Mouse (Mus musculus) olfactory bulb, adult 2 months (tissue): ENCODE measurements around the gene Gnai2. TPM values are rescaled to one million over a fixed set of nuclear protein-coding genes. Genes with fewer than 3 reads are reported as not detected.
A peak's percentile ranks its signal among the peaks of the same experiment; 100 is the strongest.

Experiments used
- H3K27ac ChIP-seq: fragments of 200-500 bp; 2 replicates; pipeline ENCODE4 v1.5.1; 2012; ENCODE audit warnings: low read depth, low read length; ENCODE audit not compliant: insufficient read depth
- H3K4me1 ChIP-seq: fragments of 200-500 bp; 2 replicates; pipeline ENCODE4 v1.6.1; 2012; ENCODE audit warnings: low read length; ENCODE audit not compliant: control insufficient read depth, insufficient read depth
- H3K4me3 ChIP-seq: fragments of 200-500 bp; 2 replicates; pipeline ENCODE4 v1.5.1; 2012; ENCODE audit warnings: mild to moderate bottlenecking, low read depth, low read length, moderate library complexity; ENCODE audit not compliant: insufficient read depth
- CTCF ChIP-seq: fragments of 200-500 bp; IDR thresholded peaks from 2 replicates; pipeline ENCODE4 v1.5.1; 2012; ENCODE audit warnings: low read depth, mild to moderate bottlenecking, low read length, moderate library complexity; ENCODE audit not compliant: insufficient read depth
- POLR2A ChIP-seq: fragments of 200-500 bp; IDR thresholded peaks from 2 replicates; pipeline ENCODE4 v1.6.1; 2012; ENCODE audit warnings: mild to moderate bottlenecking, low read depth, low read length, moderate library complexity; ENCODE audit not compliant: insufficient read depth
- WGBS: fragments of 180-500 bp; shearing (Covaris S2); methylation state at CpG from one replicate; pipeline ENCODE4 v1.1.7; 2018; 5-methylcytosine and 5-hydroxymethylcytosine counted together
- polyA plus RNA-seq: library from polyadenylated mRNA; stranded (reverse); fragments of >200 nt; gene quantifications from 2 replicates; pipeline ENCODE4 v1.2.4, GENCODE M21; 2012; ENCODE audit warnings: low replicate concordance; ENCODE audit not compliant: missing spikeins, insufficient read depth, insufficient read length

The Gnai2 gene
- polyA plus RNA-seq, 1 experiment, result 1,429 TPM

GRCm38 (mm10) chr9:107609433-107609830, 25.7 kb downstream of the Gnai2 start:
- no peak for TF ChIP-seq CTCF
- TF ChIP-seq POLR2A, result no peak
- Histone ChIP-seq H3K27ac (no peak overlapping the region), H3K4me3 (no peak overlapping the region), H3K4me1 (peaks cover 15% of the 10 kb centered on the region)
- 73% methylated on average over 4 of the region's 4 CpGs for WGBS

GRCm38 (mm10) chr9:107608741-107609432, 26.3 kb downstream of the Gnai2 start, which contains the start of gene Sema3b:
TSS of gene Sema3b (minus strand) at chr9:107609229.
- TF ChIP-seq POLR2A (no peak), CTCF (no peak)
- Histone ChIP-seq H3K27ac (no peak within 1 kb of the TSS), H3K4me1 (peaks cover 15% of the 10 kb centered on the region), H3K4me3 (no peak within 1 kb of the TSS)
- WGBS, result 45% methylated on average over 12 of the region's 12 CpGs

- H3K27ac ChIP-seq, result no peak overlapping the region
- no peak for TF ChIP-seq POLR2A
- no peak for TF ChIP-seq CTCF
- H3K4me1 ChIP-seq, result peaks cover 13% of the 10 kb centered on the region
- WGBS, result 66% methylated on average over 9 of the region's 9 CpGs
- no peak overlapping the region for H3K4me3 ChIP-seq
These were observed 27.4 kb downstream of the Gnai2 start for GRCm38 (mm10) chr9:107607653-107608245.

- TF ChIP-seq CTCF (no peak), POLR2A (no peak)
- WGBS, result 90% methylated on average over 2 of the region's 2 CpGs
- Histone ChIP-seq H3K27ac (no peak overlapping the region), H3K4me1 (peaks cover 9% of the 10 kb centered on the region), H3K4me3 (no peak overlapping the region)
These were observed 28.1 kb downstream of the Gnai2 start for GRCm38 (mm10) chr9:107607036-107607435.

- no peak overlapping the region for H3K4me3 ChIP-seq
- H3K27ac ChIP-seq, result no peak overlapping the region
- 64% methylated on average over 9 of the region's 9 CpGs for WGBS
- H3K4me1 ChIP-seq, result peaks cover 7% of the 10 kb centered on the region
- TF ChIP-seq CTCF, result no peak
- no peak for TF ChIP-seq POLR2A
These were observed 28.6 kb downstream of the Gnai2 start for GRCm38 (mm10) chr9:107606591-107606990.

GRCm38 (mm10) chr9:107605041-107605661, 30.0 kb downstream of the Gnai2 start:
- 67% methylated on average over 23 of the region's 23 CpGs for WGBS
- H3K4me3 ChIP-seq, result no peak overlapping the region
- H3K27ac ChIP-seq, result no peak overlapping the region
- H3K4me1 ChIP-seq, result peaks cover 2% of the 10 kb centered on the region; the same call in 1 of the 2 replicates
- TF ChIP-seq POLR2A, result no peak

- 87% methylated on average over 6 of the region's 6 CpGs for WGBS
- peaks cover 5% of the 10 kb centered on the region; the same call in 1 of the 2 replicates for H3K4me1 ChIP-seq
These were observed 31.9 kb downstream of the Gnai2 start for GRCm38 (mm10) chr9:107603251-107603650.

GRCm38 (mm10) chr9:107602068-107602648, 33.0 kb downstream of the Gnai2 start:
- 7% methylated on average over 10 of the region's 10 CpGs for WGBS
- TF ChIP-seq POLR2A (no peak), CTCF (peak; percentile 94)
- H3K27ac ChIP-seq, result no peak overlapping the region

More at GRCm38 (mm10) chr9:107603251-107603650, 31.9 kb downstream of the Gnai2 start:
- no peak for TF ChIP-seq CTCF
- TF ChIP-seq POLR2A, result no peak
- no peak overlapping the region for H3K4me3 ChIP-seq
- no peak overlapping the region for H3K27ac ChIP-seq

GRCm38 (mm10) chr9:107601275-107601674, 33.9 kb downstream of the Gnai2 start:
- WGBS, result 86% methylated on average over 11 of the region's 11 CpGs
- no peak overlapping the region for H3K4me3 ChIP-seq
- TF ChIP-seq POLR2A, result no peak
- H3K27ac ChIP-seq, result no peak overlapping the region
- H3K4me1 ChIP-seq, result peaks cover 5% of the 10 kb centered on the region; the same call in 1 of the 2 replicates

More at GRCm38 (mm10) chr9:107602068-107602648, 33.0 kb downstream of the Gnai2 start:
- Histone ChIP-seq H3K4me3 (no peak overlapping the region), H3K4me1 (peaks cover 5% of the 10 kb centered on the region; the same call in 1 of the 2 replicates)
